Mouse (Mus musculus): ENCODE measurements around the gene Apobec2. TPM values are rescaled to one million over a fixed set of nuclear protein-coding genes. Genes with fewer than 3 reads are reported as not detected.

Gene Apobec2
- total and polyA plus RNA-seq, 3 experiments = 0.21 to 0.70 TPM; not detected in 1

- TF ChIP-seq E2F4 (IDR thresholded peaks at IDR 0.05; ENCODE audit: insufficient replicate concordance, low read depth, low read length) (no peak), ZNF384 (IDR thresholded peaks at IDR 0.05; ENCODE audit: low read depth, low read length) (no peak), ZC3H11A (IDR thresholded peaks at IDR 0.05; ENCODE audit: low read depth, low read length) (no peak), POLR2A (IDR thresholded peaks at IDR 0.05; ENCODE audit: low read depth, low read length) (no peak), NELFE (IDR thresholded peaks at IDR 0.05; ENCODE audit: low read depth, low read length) (no peak), JUN (IDR thresholded peaks at IDR 0.05; ENCODE audit: insufficient read depth, low read depth, low read length) (no peak)
- H3K4me3 ChIP-seq (replicated peaks in 1 of 3; ENCODE audit: low read depth in 2 of 3, low read length in 2 of 3, poor library complexity in 1 of 3) = no peak overlapping the region
- no peak overlapping the region for H3K9ac ChIP-seq (ENCODE audit: insufficient read depth, low read depth)
- H3K27ac ChIP-seq (ENCODE audit: insufficient read depth, low read depth) = no peak overlapping the region
- in situ Hi-C loops (cut with MboI; ENCODE audit: low pct_ligation_motif_present, low pct_unique_long_range_greater_than_20kb, low sequenced_read_pairs) (no loop called here), dilution Hi-C loops (cut with MboI; ENCODE audit: extremely low pct_ligation_motif_present, extremely low pct_unique_long_range_greater_than_20kb, low sequenced_read_pairs) (no loop called here)
- no peaks in the 10 kb centered on the region for H3K27me3 ChIP-seq (replicated peaks)
- peaks cover 0 to 13% of the 10 kb centered on the region in 2 experiments; a peak in 2 of 4 replicates for H3K4me1 ChIP-seq (ENCODE audit: control insufficient read depth in 1 of 2, insufficient read depth in 2 of 2)
- H3K9me3 ChIP-seq (replicated peaks; ENCODE audit: low read length) = no peaks in the 10 kb centered on the region
- H3K79me2 ChIP-seq (replicated peaks; ENCODE audit: control insufficient read depth, extremely low read depth, insufficient read depth, poor library complexity, severe bottlenecking) = no peaks in the 10 kb centered on the region
- H3K4me2 ChIP-seq (ENCODE audit: insufficient read depth, low read depth, poor library complexity, severe bottlenecking) = no peak overlapping the region
- no peak for DNase-seq (ENCODE audit: extremely low read depth)
- peaks cover 28 to 63% of the 10 kb centered on the region in 2 experiments for H3K36me3 ChIP-seq (replicated peaks in 1 of 2; ENCODE audit: control insufficient read depth in 1 of 2, insufficient read depth in 1 of 2, low read length in 1 of 2)
Observed at GRCm38 (mm10) chr17:48419571-48419970, 13.2 kb downstream of the Apobec2 start.

DNA sequence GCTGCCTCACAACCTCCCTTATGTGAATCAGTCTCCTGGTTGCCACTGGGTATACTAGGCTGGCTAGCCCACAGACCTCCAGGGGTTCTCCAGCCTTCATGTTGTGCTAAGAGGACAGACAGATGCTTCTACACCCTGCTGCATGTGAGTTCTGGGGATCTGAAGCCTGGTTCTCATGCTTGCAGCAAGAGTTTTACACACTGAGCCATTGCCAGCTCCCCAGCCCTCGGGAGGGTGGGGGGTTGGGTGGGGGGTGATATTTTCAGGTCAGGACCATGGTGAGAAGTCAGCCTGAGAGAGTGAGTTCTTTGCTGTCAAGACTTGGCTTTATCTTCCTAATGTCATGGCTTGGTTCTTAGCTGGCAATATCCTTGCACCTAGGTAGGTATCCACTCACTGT is 13.9 kb downstream of the Apobec2 start:
- in situ Hi-C loops (cut with MboI; ENCODE audit: low pct_ligation_motif_present, low pct_unique_long_range_greater_than_20kb, low sequenced_read_pairs) = no loop called here
- DNase-seq (ENCODE audit: extremely low read depth) = no peak
- no peak overlapping the region for H3K4me2 ChIP-seq (ENCODE audit: insufficient read depth, low read depth, poor library complexity, severe bottlenecking)
- dilution Hi-C loops (cut with MboI; ENCODE audit: extremely low pct_ligation_motif_present, extremely low pct_unique_long_range_greater_than_20kb, low sequenced_read_pairs) = no loop called here
- no peaks in the 10 kb centered on the region for H3K79me2 ChIP-seq (replicated peaks; ENCODE audit: control insufficient read depth, extremely low read depth, insufficient read depth, poor library complexity, severe bottlenecking)
- no peaks in the 10 kb centered on the region for H3K9me3 ChIP-seq (replicated peaks; ENCODE audit: low read length)
- TF ChIP-seq PAX5 (IDR thresholded peaks at IDR 0.05; ENCODE audit: low read length) = no peak
- TF ChIP-seq IRF4 (IDR thresholded peaks at IDR 0.05; ENCODE audit: low read depth, low read length) = no peak
- H3K27ac ChIP-seq (ENCODE audit: insufficient read depth, low read depth) = no peak overlapping the region
- peaks cover 0 to 10% of the 10 kb centered on the region in 2 experiments; a peak in 1 of 4 replicates for H3K4me1 ChIP-seq (ENCODE audit: control insufficient read depth in 1 of 2, insufficient read depth in 2 of 2)
- no peak overlapping the region for H3K9ac ChIP-seq (ENCODE audit: insufficient read depth, low read depth)
- no peaks in the 10 kb centered on the region for H3K27me3 ChIP-seq (replicated peaks)
- no peak overlapping the region for H3K4me3 ChIP-seq (replicated peaks in 1 of 3; ENCODE audit: low read depth in 2 of 3, low read length in 2 of 3, poor library complexity in 1 of 3)
- H3K36me3 ChIP-seq (replicated peaks in 1 of 2; ENCODE audit: control insufficient read depth in 1 of 2, insufficient read depth in 1 of 2, low read length in 1 of 2) = peaks cover 32 to 71% of the 10 kb centered on the region in 2 experiments

- Histone ChIP-seq H3K27me3 (replicated peaks) (no peaks in the 10 kb centered on the region), H3K36me3 (replicated peaks in 1 of 2; ENCODE audit: control insufficient read depth in 1 of 2, insufficient read depth in 1 of 2, low read length in 1 of 2) (peaks cover 32 to 73% of the 10 kb centered on the region in 2 experiments), H3K9ac (ENCODE audit: insufficient read depth, low read depth) (no peak overlapping the region), H3K4me3 (replicated peaks in 1 of 3; ENCODE audit: low read depth in 2 of 3, low read length in 2 of 3, poor library complexity in 1 of 3) (no peak overlapping the region), H3K79me2 (replicated peaks; ENCODE audit: control insufficient read depth, extremely low read depth, insufficient read depth, poor library complexity, severe bottlenecking) (no peaks in the 10 kb centered on the region), H3K9me3 (replicated peaks; ENCODE audit: low read length) (no peaks in the 10 kb centered on the region), H3K4me2 (ENCODE audit: insufficient read depth, low read depth, poor library complexity, severe bottlenecking) (no peak overlapping the region), H3K27ac (ENCODE audit: insufficient read depth, low read depth) (no peak overlapping the region), H3K4me1 (ENCODE audit: control insufficient read depth in 1 of 2, insufficient read depth in 2 of 2) (peaks cover 0 to 10% of the 10 kb centered on the region in 2 experiments; a peak in 1 of 4 replicates)
- dilution Hi-C loops (cut with MboI; ENCODE audit: extremely low pct_ligation_motif_present, extremely low pct_unique_long_range_greater_than_20kb, low sequenced_read_pairs) (no loop called here), in situ Hi-C loops (cut with MboI; ENCODE audit: low pct_ligation_motif_present, low pct_unique_long_range_greater_than_20kb, low sequenced_read_pairs) (no loop called here)
- DNase-seq (ENCODE audit: extremely low read depth) = no peak
- TF ChIP-seq ZMIZ1 (IDR thresholded peaks at IDR 0.05; ENCODE audit: low read depth, low read length) (no peak), IRF4 (IDR thresholded peaks at IDR 0.05; ENCODE audit: low read depth, low read length) (peak; percentile 15; the same call in 1 of the 2 replicates), USF1 (IDR thresholded peaks at IDR 0.05; ENCODE audit: low read depth, low read length) (no peak)
Observed at GRCm38 (mm10) chr17:48418174-48418573, 14.6 kb downstream of the Apobec2 start.
